Mouse (Mus musculus) ES-E14 (cell line): ENCODE data around the gene Fam24b.

Source experiments
- CHD2 ChIP-seq: IDR thresholded peaks from 2 replicates; pipeline ENCODE4 v1.6.1; 2014; ENCODE audit warnings: mild to moderate bottlenecking, low read depth, low read length, inconsistent platforms
- HCFC1 ChIP-seq: IDR thresholded peaks from 2 replicates; pipeline ENCODE4 v1.6.1; 2012; ENCODE audit warnings: low read length, inconsistent platforms, borderline replicate concordance; ENCODE audit not compliant: insufficient read depth
- MAFK ChIP-seq: IDR thresholded peaks from 2 replicates; pipeline ENCODE4 v1.6.1; 2014; ENCODE audit warnings: mild to moderate bottlenecking, low read depth, low read length, inconsistent platforms; ENCODE audit not compliant: insufficient read depth
- ZC3H11A ChIP-seq: IDR thresholded peaks from 2 replicates; pipeline ENCODE4 v1.6.1; 2012; ENCODE audit warnings: low read depth, mild to moderate bottlenecking, inconsistent platforms, low read length, borderline replicate concordance
- ZNF384 ChIP-seq: IDR thresholded peaks from 2 replicates; pipeline ENCODE4 v1.6.1; 2012; ENCODE audit warnings: low read depth, low read length, inconsistent platforms

DNA sequence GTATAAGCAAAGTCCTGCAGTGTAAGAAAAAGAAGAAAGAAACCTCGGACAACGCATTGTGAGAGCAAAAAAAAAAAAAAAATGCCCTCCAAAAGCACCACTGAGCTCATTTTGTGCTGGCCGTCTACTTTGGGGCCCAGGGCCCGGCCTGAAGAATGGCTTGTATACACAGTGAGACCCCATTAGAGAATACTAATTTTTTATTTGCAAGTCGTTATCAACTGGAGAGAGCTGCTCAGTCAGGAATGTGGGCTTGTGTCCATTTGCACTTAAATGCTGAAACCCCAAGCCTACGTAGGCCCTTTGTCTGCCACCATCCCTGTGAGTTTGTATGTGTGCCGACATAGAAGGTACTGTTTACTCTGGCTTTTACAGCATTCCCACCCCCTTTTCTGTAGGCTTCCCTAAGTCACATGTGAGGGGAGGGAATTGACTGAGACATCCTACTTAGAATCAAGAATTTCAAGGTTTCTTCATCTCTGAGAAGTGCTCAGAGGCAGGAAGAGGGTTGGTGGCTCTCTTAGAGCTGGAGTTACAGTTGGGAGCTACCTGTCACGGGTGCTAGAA lies 8.3 kb upstream of the Fam24b start:
- TF ChIP-seq ZNF384: 0 out of 2 replicates have a peak, but pooled peaks have one; percentile 20
- TF ChIP-seq ZC3H11A: no peak
- no peak for TF ChIP-seq HCFC1
- no peak for TF ChIP-seq CHD2
- no peak for TF ChIP-seq MAFK
